Mouse (Mus musculus): Measurements from ENCODE around the gene Coq10a. TPM values are rescaled to one million over a fixed set of nuclear protein-coding genes. Genes with fewer than 3 reads are reported as not detected.
A peak's percentile ranks its signal among the peaks of the same experiment; 100 is the strongest.

The Coq10a gene
- polyA plus RNA-seq (2016; fragmentation: Nextera tagmentation; extraction: Ambion mirVana): 31.7 and 32.8 TPM in 2 replicates

- H3K4me2 ChIP-seq (replicated peaks): peak within 1 kb of the TSS; percentile 77
- no peaks in the 10 kb centered on the region for H3K27me3 ChIP-seq
- WGBS: under 1% methylated on average over 62 of the region's 87 CpGs
- H3K9ac ChIP-seq: peak within 1 kb of the TSS; percentile 77
- no peaks in the 10 kb centered on the region for H3K9me3 ChIP-seq (replicated peaks)
- H3K36me3 ChIP-seq: peaks cover 11% of the 10 kb centered on the region
- ATAC-seq (ENCODE audit: low FRiP score): peak; percentile 96
- H3K4me1 ChIP-seq: peaks cover 14% of the 10 kb centered on the region
- peak within 1 kb of the TSS; percentile 71 for H3K4me3 ChIP-seq
- peak within 1 kb of the TSS; percentile 96 for H3K27ac ChIP-seq
Measured at GRCm38 (mm10) chr10:128368402-128369217, at the start of gene Coq10a. TSS of gene Coq10a (minus strand) at chr10:128368997.

GRCm38 (mm10) chr10:128414848-128415247 lies 46.1 kb upstream of the Coq10a start:
- ATAC-seq (ENCODE audit: low FRiP score): no peak
- 92% methylated on average over 5 of the region's 5 CpGs for WGBS
- H3K27ac ChIP-seq: no peak overlapping the region

GRCm38 (mm10) chr10:128413076-128413475 lies 44.3 kb upstream of the Coq10a start:
- 77% methylated on average over 1 of the region's 1 CpGs for WGBS
- peak overlapping the region; percentile 87; the same call in 1 of the 2 replicates for H3K4me3 ChIP-seq
- H3K27me3 ChIP-seq: no peaks in the 10 kb centered on the region
- no peaks in the 10 kb centered on the region for H3K9me3 ChIP-seq (replicated peaks)
- H3K36me3 ChIP-seq: peaks cover 37% of the 10 kb centered on the region
- H3K27ac ChIP-seq: no peak overlapping the region
- H3K9ac ChIP-seq: peak overlapping the region; percentile 91; the same call in 1 of the 2 replicates
- ATAC-seq (ENCODE audit: low FRiP score): no peak
- peak overlapping the region; percentile 95 for H3K4me2 ChIP-seq (replicated peaks)
- peaks cover 41% of the 10 kb centered on the region for H3K4me1 ChIP-seq

More at GRCm38 (mm10) chr10:128414848-128415247, 46.1 kb upstream of the Coq10a start:
- H3K4me3 ChIP-seq: no peak overlapping the region
- peaks cover 52% of the 10 kb centered on the region for H3K36me3 ChIP-seq
- no peak overlapping the region for H3K9ac ChIP-seq
- H3K4me1 ChIP-seq: peaks cover 32% of the 10 kb centered on the region
- no peaks in the 10 kb centered on the region for H3K9me3 ChIP-seq (replicated peaks)
- no peak overlapping the region for H3K4me2 ChIP-seq (replicated peaks)
- no peaks in the 10 kb centered on the region for H3K27me3 ChIP-seq

GRCm38 (mm10) chr10:128412558-128412957 lies 43.8 kb upstream of the Coq10a start:
- Histone ChIP-seq H3K27me3 (no peaks in the 10 kb centered on the region), H3K4me3 (peak overlapping the region; percentile 87), H3K36me3 (peaks cover 38% of the 10 kb centered on the region), H3K27ac (0 out of 2 replicates have a peak overlapping the region, but pooled peaks have one; percentile 96), H3K9me3 (replicated peaks) (no peaks in the 10 kb centered on the region), H3K9ac (peak overlapping the region; percentile 91), H3K4me1 (peaks cover 44% of the 10 kb centered on the region), H3K4me2 (replicated peaks) (peak overlapping the region; percentile 95)
- WGBS: 65% methylated on average over 1 of the region's 1 CpGs
- ATAC-seq (ENCODE audit: low FRiP score): no peak

- WGBS: 2% methylated on average over 14 of the region's 14 CpGs
- peak overlapping the region; percentile 96 for H3K27ac ChIP-seq
- peak overlapping the region; percentile 91 for H3K9ac ChIP-seq
- H3K4me3 ChIP-seq: peak overlapping the region; percentile 87
- H3K4me1 ChIP-seq: peaks cover 44% of the 10 kb centered on the region
- H3K27me3 ChIP-seq: no peaks in the 10 kb centered on the region
- no peaks in the 10 kb centered on the region for H3K9me3 ChIP-seq (replicated peaks)
- peak overlapping the region; percentile 95 for H3K4me2 ChIP-seq (replicated peaks)
- no peak for ATAC-seq (ENCODE audit: low FRiP score)
- peaks cover 33% of the 10 kb centered on the region for H3K36me3 ChIP-seq
Measured at GRCm38 (mm10) chr10:128412055-128412381, 43.2 kb upstream of the Coq10a start.

GRCm38 (mm10) chr10:128411211-128412054 lies 42.6 kb upstream of the Coq10a start, which contains the start of the genes Nabp2 and Rnf41:
TSS of gene Nabp2 (minus strand) at chr10:128411492.
TSS of gene Rnf41 (plus strand) at chr10:128411657.
- peaks cover 44% of the 10 kb centered on the region for H3K4me1 ChIP-seq
- H3K4me3 ChIP-seq: peak within 1 kb of the TSS; percentile 87
- 0% methylated on average over 50 of the region's 50 CpGs for WGBS
- H3K9me3 ChIP-seq (replicated peaks): no peaks in the 10 kb centered on the region
- peaks cover 31% of the 10 kb centered on the region for H3K36me3 ChIP-seq
- ATAC-seq (ENCODE audit: low FRiP score): peak; percentile 90
- peak within 1 kb of the TSS; percentile 95 for H3K4me2 ChIP-seq (replicated peaks)
- peak within 1 kb of the TSS; percentile 96 for H3K27ac ChIP-seq
- H3K27me3 ChIP-seq: no peaks in the 10 kb centered on the region
- peak within 1 kb of the TSS; percentile 91 for H3K9ac ChIP-seq

- no peaks in the 10 kb centered on the region for H3K9me3 ChIP-seq (replicated peaks)
- H3K4me2 ChIP-seq (replicated peaks): peak overlapping the region; percentile 95
- peaks cover 31% of the 10 kb centered on the region for H3K36me3 ChIP-seq
- H3K9ac ChIP-seq: 0 out of 2 replicates have a peak overlapping the region, but pooled peaks have one; percentile 91
- H3K4me3 ChIP-seq: peak overlapping the region; percentile 87
- H3K4me1 ChIP-seq: peaks cover 44% of the 10 kb centered on the region
- 26% methylated on average over 4 of the region's 4 CpGs for WGBS
- ATAC-seq (ENCODE audit: low FRiP score): no peak
- peak overlapping the region; percentile 96 for H3K27ac ChIP-seq
- H3K27me3 ChIP-seq: no peaks in the 10 kb centered on the region
Measured at GRCm38 (mm10) chr10:128410560-128410845, 41.7 kb upstream of the Coq10a start.

GRCm38 (mm10) chr10:128409692-128410559 lies 41.1 kb upstream of the Coq10a start:
- Histone ChIP-seq H3K4me1 (peaks cover 44% of the 10 kb centered on the region), H3K4me3 (peak overlapping the region; percentile 87), H3K4me2 (replicated peaks) (peak overlapping the region; percentile 95), H3K27me3 (no peaks in the 10 kb centered on the region), H3K9me3 (replicated peaks) (no peaks in the 10 kb centered on the region), H3K27ac (peak overlapping the region; percentile 96), H3K9ac (peak overlapping the region; percentile 84), H3K36me3 (peaks cover 31% of the 10 kb centered on the region)
- ATAC-seq (ENCODE audit: low FRiP score): peak; percentile 88
- whole genome bisulfite sequencing: 6% methylated on average over 36 of the region's 36 CpGs

GRCm38 (mm10) chr10:128408591-128409535 lies 40.1 kb upstream of the Coq10a start:
- Histone ChIP-seq H3K4me3 (peak overlapping the region; percentile 62), H3K27me3 (no peaks in the 10 kb centered on the region), H3K4me2 (replicated peaks) (peak overlapping the region; percentile 74), H3K9me3 (replicated peaks) (no peaks in the 10 kb centered on the region), H3K27ac (peak overlapping the region; percentile 77), H3K36me3 (peaks cover 22% of the 10 kb centered on the region), H3K9ac (peak overlapping the region; percentile 84), H3K4me1 (peaks cover 39% of the 10 kb centered on the region)
- WGBS: 19% methylated on average over 35 of the region's 35 CpGs
- peak; percentile 8; the same call in 1 of the 2 replicates for ATAC-seq (ENCODE audit: low FRiP score)

- Histone ChIP-seq H3K4me3 (no peak overlapping the region), H3K27ac (no peak overlapping the region), H3K4me2 (replicated peaks) (no peak overlapping the region), H3K9ac (no peak overlapping the region), H3K9me3 (replicated peaks) (no peaks in the 10 kb centered on the region), H3K4me1 (peaks cover 16% of the 10 kb centered on the region), H3K27me3 (no peaks in the 10 kb centered on the region), H3K36me3 (peaks cover 22% of the 10 kb centered on the region)
- no peak for ATAC-seq (ENCODE audit: low FRiP score)
- WGBS: 86% methylated on average over 7 of the region's 7 CpGs
Measured at GRCm38 (mm10) chr10:128403931-128404330, 35.1 kb upstream of the Coq10a start.

GRCm38 (mm10) chr10:128401638-128402037 lies 32.8 kb upstream of the Coq10a start:
- Histone ChIP-seq H3K36me3 (peaks cover 22% of the 10 kb centered on the region), H3K4me1 (peaks cover 16% of the 10 kb centered on the region; the same call in 1 of the 2 replicates), H3K9ac (no peak overlapping the region), H3K27me3 (no peaks in the 10 kb centered on the region), H3K4me3 (no peak overlapping the region), H3K9me3 (replicated peaks) (no peaks in the 10 kb centered on the region), H3K27ac (no peak overlapping the region), H3K4me2 (replicated peaks) (no peak overlapping the region)
- 79% methylated on average over 9 of the region's 9 CpGs for WGBS
- no peak for ATAC-seq (ENCODE audit: low FRiP score)
